Mouse (Mus musculus) CH12F3 (cell line): Measurements from ENCODE around the gene Ensa.
"Not testable (repeated sequence)": the region's sequence is repeated elsewhere in the genome, so short reads cannot be mapped to it uniquely, and the experiment has no call there.

ENCODE experiments used
- in situ Hi-C: fragments of 300-500 bp; cut with MboI; formaldehyde crosslinking; loops from 2 replicates; pipeline ENCODE4 v1.14.3; 2020; ENCODE audit warnings: low sequenced_read_pairs

The Ensa gene

GRCm38 (mm10) chr3:95624628-95625503 lies at the start of gene Ensa:
Ensa (plus strand) TSS chr3:95624993.
- in situ Hi-C loops = no loop called here

GRCm38 (mm10) chr3:95587754-95588603 lies 36.8 kb upstream of the Ensa start:
- in situ Hi-C loops = no loop called here

DNA sequence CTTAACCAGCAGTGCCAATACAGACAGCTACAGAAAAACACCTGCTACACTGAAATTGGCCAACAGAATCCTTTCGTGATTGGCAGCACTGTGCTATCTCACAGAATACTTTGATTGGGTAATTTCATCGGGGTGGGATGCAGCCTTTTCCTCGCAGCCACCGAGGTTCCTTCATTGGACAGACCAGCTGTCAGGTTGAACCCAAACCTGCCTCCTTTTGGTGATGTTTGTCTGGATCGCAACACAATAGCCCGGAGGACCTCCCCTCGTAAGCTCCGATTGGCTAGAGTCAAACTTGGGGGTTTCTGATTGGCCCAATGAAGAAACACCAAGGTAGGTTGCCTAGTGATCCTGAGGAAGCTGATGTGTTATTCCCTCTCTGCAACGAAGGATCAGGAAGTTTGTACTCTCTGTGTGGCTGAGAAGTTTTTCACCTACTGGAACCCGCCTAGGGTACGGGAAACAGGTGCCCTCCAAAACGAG lies 36.1 kb upstream of the Ensa start, which contains the start of gene Golph3l:
Gene Golph3l, plus strand, starts transcription at position 331 of the 483 bp plus-strand sequence.
- in situ Hi-C loops = no loop called here

DNA sequence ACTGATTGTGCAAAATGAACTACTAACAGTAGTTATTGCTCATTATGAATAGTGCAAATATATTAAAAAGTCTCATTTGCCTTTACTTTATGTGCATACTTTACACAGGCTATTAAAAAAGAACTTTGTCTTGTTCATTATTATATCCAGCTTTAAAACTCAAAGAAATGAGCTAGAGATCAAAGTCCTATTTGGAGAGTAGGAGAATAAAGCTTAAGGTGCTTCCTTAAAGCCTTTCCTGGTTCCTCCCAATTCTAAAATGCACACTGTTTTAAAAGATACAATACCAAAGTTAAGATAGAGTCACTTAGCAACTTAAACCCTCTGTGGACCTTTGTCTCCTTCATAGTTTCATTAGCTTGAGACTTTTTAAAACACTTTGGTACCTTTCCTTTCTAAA lies 26.1 kb upstream of the Ensa start:
- in situ Hi-C loops = no loop called here

DNA sequence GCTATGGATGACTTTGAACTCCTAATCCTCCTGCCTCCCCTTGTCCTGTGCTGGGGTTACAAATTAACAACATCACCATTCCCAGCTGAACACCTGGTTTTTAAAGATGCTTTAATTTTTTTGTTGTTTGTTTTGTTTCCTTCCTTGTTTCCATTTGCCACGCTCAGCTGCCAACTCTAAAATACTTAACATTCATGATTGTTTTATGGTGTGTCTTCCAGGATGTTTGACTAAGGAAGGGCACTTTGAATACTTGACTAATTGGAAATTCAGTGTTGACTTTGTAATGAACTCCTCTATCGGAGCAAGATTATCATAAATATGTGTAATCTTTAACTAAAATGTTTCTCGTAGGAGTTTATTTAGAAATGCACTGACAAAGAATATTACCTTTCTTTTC lies 23.5 kb upstream of the Ensa start:
- in situ Hi-C loops = no loop called here

GRCm38 (mm10) chr3:95606096-95606495 lies 18.7 kb upstream of the Ensa start:
- in situ Hi-C loops = no loop called here

- in situ Hi-C loops = no loop called here
Measured at GRCm38 (mm10) chr3:95609195-95609594, 15.6 kb upstream of the Ensa start.

DNA sequence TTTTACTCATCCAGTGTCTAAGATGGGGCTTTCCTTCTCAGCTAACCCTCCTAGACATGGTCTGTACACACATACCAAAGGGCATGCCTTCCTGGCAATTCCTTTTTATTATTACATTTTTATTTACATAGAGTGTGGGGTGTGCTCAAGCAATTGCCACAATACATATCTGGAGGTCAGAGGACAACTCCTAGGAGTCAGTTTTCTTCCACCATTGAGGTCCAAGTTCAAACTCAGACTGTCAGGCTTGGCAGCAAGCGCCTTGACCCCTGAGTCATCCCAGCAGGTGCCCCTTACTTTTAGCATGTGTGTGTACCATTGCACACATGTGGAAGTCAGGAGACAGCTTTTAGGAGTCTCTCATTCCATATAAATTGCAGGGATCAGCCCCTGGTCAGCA lies 10.8 kb upstream of the Ensa start:
- in situ Hi-C loops = no loop called here

DNA sequence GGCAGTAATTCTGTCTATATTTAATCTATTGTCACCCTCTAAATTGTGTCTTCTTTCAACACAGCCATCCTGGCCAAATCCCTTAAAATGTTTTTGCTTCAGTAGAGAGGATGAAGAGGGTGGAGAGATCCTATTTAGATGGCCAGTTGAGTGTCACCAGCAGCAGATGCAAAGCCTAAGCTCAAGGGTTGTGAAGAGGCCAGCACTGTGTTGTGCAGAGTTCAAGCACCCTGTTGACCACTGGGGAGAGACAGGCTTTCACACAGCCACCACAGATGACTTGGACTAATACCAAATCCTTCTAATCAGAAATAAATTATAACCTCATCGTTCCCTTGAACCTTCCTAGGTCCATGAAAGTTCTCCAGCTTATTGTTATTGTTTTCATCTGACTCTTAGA lies 6.3 kb upstream of the Ensa start:
- in situ Hi-C loops = no loop called here

DNA sequence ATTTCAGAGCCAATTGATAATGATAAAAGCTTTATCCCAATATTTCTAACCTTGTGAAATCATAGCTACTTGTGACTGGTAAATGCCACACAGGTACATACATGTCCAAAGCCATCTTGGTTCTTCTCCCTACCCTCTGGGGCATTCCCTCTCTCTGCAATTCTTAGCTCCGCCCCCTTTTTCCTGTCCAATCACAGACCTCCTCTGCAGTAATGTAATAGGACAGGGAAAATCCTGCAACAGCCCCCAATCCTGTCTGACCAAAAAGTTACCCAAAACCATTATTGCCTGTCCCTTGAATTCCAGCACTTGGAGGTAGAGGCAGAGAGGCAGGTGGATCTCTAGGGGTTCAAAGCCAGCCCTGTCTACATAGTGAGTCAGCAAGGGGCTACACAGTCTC lies 3.6 kb upstream of the Ensa start:
- in situ Hi-C loops = no loop called here

GRCm38 (mm10) chr3:95622421-95622820 lies 2.4 kb upstream of the Ensa start:
- in situ Hi-C loops = not testable (repeated sequence)

- in situ Hi-C loops = no loop called here
Measured at GRCm38 (mm10) chr3:95623551-95623950, 1.2 kb upstream of the Ensa start.

GRCm38 (mm10) chr3:95623991-95624515 lies 740 bp upstream of the Ensa start:
- in situ Hi-C loops = not testable (repeated sequence)

GRCm38 (mm10) chr3:95627763-95628162 lies 3.0 kb downstream of the Ensa start:
- in situ Hi-C loops = no loop called here

GRCm38 (mm10) chr3:95629755-95630154 lies 5.0 kb downstream of the Ensa start:
- in situ Hi-C loops = no loop called here

- in situ Hi-C loops = no loop called here
Measured at GRCm38 (mm10) chr3:95630856-95631255, 6.1 kb downstream of the Ensa start.

DNA sequence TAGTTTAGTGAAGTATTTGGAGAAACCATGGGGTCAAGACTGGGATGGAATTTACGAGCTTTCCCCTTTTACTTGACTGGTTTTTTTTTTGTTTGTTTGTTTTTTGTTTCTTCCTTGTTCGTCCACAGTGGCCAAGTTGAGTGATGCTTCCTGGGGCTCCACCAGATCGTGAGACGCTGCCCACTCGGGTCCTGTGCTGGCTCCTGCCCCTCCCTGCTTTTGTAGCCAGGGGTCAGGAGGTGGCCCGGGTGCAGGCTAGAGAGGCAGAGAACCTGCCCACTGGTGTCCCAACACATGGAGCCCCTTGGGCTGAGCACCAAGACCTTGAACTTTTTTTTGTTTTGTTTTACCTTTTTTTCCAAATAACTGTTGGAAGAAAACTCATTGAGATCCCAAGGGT lies 6.5 kb downstream of the Ensa start:
- in situ Hi-C loops = no loop called here

- in situ Hi-C loops = no loop called here
Measured at GRCm38 (mm10) chr3:95632648-95633588, 8.1 kb downstream of the Ensa start.

DNA sequence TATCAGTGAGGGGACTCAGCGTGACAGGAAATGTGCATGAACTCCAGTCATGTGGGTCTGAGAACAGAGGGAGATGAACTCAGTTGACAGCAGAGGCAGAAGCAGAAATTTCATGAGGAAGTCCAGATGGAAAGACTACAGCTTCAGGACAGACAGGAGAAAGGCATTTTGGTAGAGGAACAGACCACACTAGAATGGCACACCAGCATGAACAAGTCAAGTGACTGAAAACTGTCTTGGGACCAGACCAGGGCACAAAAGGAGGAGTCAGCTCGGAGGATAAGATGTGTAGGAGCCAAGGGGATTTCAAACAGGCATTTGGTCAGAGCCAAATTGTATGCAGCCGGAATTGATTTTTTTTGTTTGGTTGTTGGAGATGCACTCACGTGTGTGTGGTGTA lies 10.8 kb downstream of the Ensa start:
- in situ Hi-C loops = no loop called here

GRCm38 (mm10) chr3:95636072-95636471 lies 11.3 kb downstream of the Ensa start:
- in situ Hi-C loops = no loop called here
